In genomic region chr19:11966201-11966636, GRCm38 (mm10) we compare ENCODE assay signal across 8 mouse cellular contexts. TPM values are rescaled to one million over a fixed set of nuclear protein-coding genes. Genes with fewer than 3 reads are reported as not detected.
A peak's percentile ranks its signal among the peaks of the same experiment; 100 is the strongest.
DNase-seq lines count a peak whose midpoint lies in the region; ATAC-seq and TF ChIP-seq lines count a peak whose summit lies in the region.

No protein-coding gene starts in this region.

- peak overlapping the region; percentile 94 for H3K4me2 ChIP-seq in intestine, embryonic 16.5 days (ENCODE audit: low read depth, low read length)

- ATAC-seq in intestine, embryonic 16.5 days, result peak; percentile 1
- ATAC-seq in megakaryocyte progenitor cell, adult 5-6 weeks (replicated peaks; ENCODE audit: poor library complexity), result no peak; the same call in 1 of the 2 replicates

- peak overlapping the region; percentile 96 for H3K4me3 ChIP-seq in gastrocnemius, adult 2 months
- peak overlapping the region; percentile 91 for H3K4me3 ChIP-seq in intestine, embryonic 16.5 days (ENCODE audit: low read length)
- H3K4me3 ChIP-seq in midbrain, embryonic 10.5 days, result peak overlapping the region; percentile 86

- H3K9me3 ChIP-seq in intestine, embryonic 16.5 days (ENCODE audit: control insufficient read depth, low read length), result no peaks in the 10 kb centered on the region
- 0 out of 2 replicates have a peak, but pooled peaks cover 6% of the 10 kb centered on the region for H3K9me3 ChIP-seq in midbrain, embryonic 10.5 days (replicated peaks)

- H3K9ac ChIP-seq in intestine, embryonic 16.5 days (ENCODE audit: low read depth, low read length), result peak overlapping the region; percentile 89

- H3K27ac ChIP-seq in gastrocnemius, adult 2 months, result peak overlapping the region; percentile 94
- peak overlapping the region; percentile 81 for H3K27ac ChIP-seq in intestine, embryonic 16.5 days (ENCODE audit: low read length)
- peak overlapping the region; percentile 87 for H3K27ac ChIP-seq in midbrain, embryonic 10.5 days (replicated peaks)

- no peaks in the 10 kb centered on the region for H3K27me3 ChIP-seq in intestine, embryonic 16.5 days (replicated peaks; ENCODE audit: control insufficient read depth, insufficient read depth, low read length)
- no peaks in the 10 kb centered on the region for H3K27me3 ChIP-seq in midbrain, embryonic 10.5 days (ENCODE audit: low read depth, poor library complexity, severe bottlenecking)

- intact Hi-C loops in gastrocnemius, adult 2 months (cut with DNase I), result loop anchor here (2.0 kb wide), 1 partner anchor 45 kb away; no protein-coding TSS in a partner anchor
- intact Hi-C loops in left cerebral cortex, postnatal 25 days (cut with DNase I), result loop anchor here (5.0 kb wide), 1 partner anchor 41 kb away; no protein-coding TSS in a partner anchor

- TF ChIP-seq CTCF in gastrocnemius, adult 2 months (IDR thresholded peaks at IDR 0.05), result no peak

- peak; percentile 20 for DNase-seq in WW6 (ENCODE audit: low read depth, low spot score)
- DNase-seq in cerebellum, postnatal 14 days, result peak; percentile 72 to 80
- DNase-seq in gastrocnemius, adult 2 months, result peak; percentile 71
- DNase-seq in left cerebral cortex, postnatal 25 days (ENCODE audit: low spot score in 2 of 2), result peak; percentile 50 to 54
- peak; percentile 36 for DNase-seq in midbrain, embryonic 10.5 days (ENCODE audit: low spot score)
- peak; percentile 40 for DNase-seq in skeletal muscle tissue, adult 2 months (ENCODE audit: low read depth, low spot score)

- peaks cover 5% of the 10 kb centered on the region; the same call in 1 of the 2 replicates for H3K36me3 ChIP-seq in intestine, embryonic 16.5 days (ENCODE audit: control insufficient read depth, insufficient read depth, low read length)
- H3K36me3 ChIP-seq in midbrain, embryonic 10.5 days, result peaks cover 16% of the 10 kb centered on the region

- H3K4me1 ChIP-seq in intestine, embryonic 16.5 days (ENCODE audit: control insufficient read depth, insufficient read depth, low read length), result peaks cover 16% of the 10 kb centered on the region
- peaks cover 15% of the 10 kb centered on the region for H3K4me1 ChIP-seq in midbrain, embryonic 10.5 days

- 0% methylated on average over 18 of the region's 18 CpGs for WGBS in intestine, embryonic 16.5 days
- under 1% methylated on average over 18 of the region's 18 CpGs for WGBS in midbrain, embryonic 10.5 days

RNA-seq across cellular contexts. Expression of gene Osbp, which starts 0.5 kb away (rescaled TPM):
- total RNA-seq in gastrocnemius, adult 2 months (2021), result 10 to 100 TPM; 54.3 to 62.9 TPM
- polyA plus RNA-seq in intestine, embryonic 16.5 days (2015; fragmentation: Nextera tagmentation; extraction: Ambion mirVana), result 3.3 and 3.8 TPM in 2 replicates
- total RNA-seq in left cerebral cortex, postnatal 25 days (2021), result 10 to 100 TPM; 55.3 to 58.9 TPM
- 2.7 and 2.9 TPM in 2 replicates for polyA plus RNA-seq in midbrain, embryonic 10.5 days (2016; fragmentation: Nextera tagmentation; extraction: Ambion mirVana)
- total RNA-seq in megakaryocyte progenitor cell, adult 5-6 weeks (2015), result 35.3 and 40.5 TPM in 2 replicates
- total RNA-seq in megakaryocyte progenitor cell, adult 5-6 weeks (2017), result 42.1 and 50.8 TPM in 2 replicates

RNA-seq across cellular contexts. Expression of gene Patl1, which starts 54.0 kb away (rescaled TPM):
- total RNA-seq in gastrocnemius, adult 2 months (2021), result 10 to 100 TPM; 24.3 to 29.3 TPM
- 17.3 and 18.8 TPM in 2 replicates for polyA plus RNA-seq in intestine, embryonic 16.5 days (2015; fragmentation: Nextera tagmentation; extraction: Ambion mirVana)
- 10 to 100 TPM; 18.7 to 21.0 TPM for total RNA-seq in left cerebral cortex, postnatal 25 days (2021)
- polyA plus RNA-seq in midbrain, embryonic 10.5 days (2016; fragmentation: Nextera tagmentation; extraction: Ambion mirVana), result 23.5 and 24.3 TPM in 2 replicates
- total RNA-seq in megakaryocyte progenitor cell, adult 5-6 weeks (2015), result 40.1 and 41.7 TPM in 2 replicates
- total RNA-seq in megakaryocyte progenitor cell, adult 5-6 weeks (2017), result 11.6 and 12.0 TPM in 2 replicates

Comparison
In these comparisons a context has a peak if more than half of its experiments do, and no peak if none do; other contexts are left out.
1. DNase-seq: peak in every context shown above with its lines; median percentile 76 in cerebellum, postnatal 14 days; 71 in gastrocnemius, adult 2 months; 52 in left cerebral cortex, postnatal 25 days; 40 in skeletal muscle tissue, adult 2 months; 36 in midbrain, embryonic 10.5 days; 20 in WW6.